Mouse (Mus musculus): ENCODE measurements around the gene Iqgap2. TPM values are rescaled to one million over a fixed set of nuclear protein-coding genes. Genes with fewer than 3 reads are reported as not detected.

Gene Iqgap2
- polyA plus RNA-seq, 1 experiment from 2014 or later, result 16.5 TPM

DNA sequence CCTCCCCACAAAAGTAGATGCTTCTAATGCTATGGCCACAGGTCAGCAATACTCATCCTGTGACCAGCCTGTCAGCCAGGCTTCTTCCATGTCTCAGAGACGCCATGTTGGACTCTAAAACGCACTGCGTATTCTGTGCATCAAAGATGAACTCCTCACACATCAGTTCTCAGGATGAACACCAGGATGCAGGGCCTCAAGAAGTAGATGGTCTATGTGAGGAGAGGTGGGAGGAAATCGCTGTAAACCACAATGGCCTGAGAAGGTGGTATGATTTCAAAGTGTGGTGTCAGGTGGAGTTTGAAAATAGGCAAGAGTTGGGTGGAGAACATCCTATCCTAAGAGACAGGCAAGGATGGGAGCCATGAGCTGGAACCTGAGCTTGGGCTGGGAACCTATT is 1.4 kb upstream of the Iqgap2 start:
- WGBS, result 94% methylated on average over 4 of the region's 4 CpGs
- no peak overlapping the region for H3K4me2 ChIP-seq (replicated peaks; ENCODE audit: low read depth)
- H3K9me3 ChIP-seq (ENCODE audit: control insufficient read depth, low read length), result no peaks in the 10 kb centered on the region
- H3K9ac ChIP-seq (ENCODE audit: low read length), result no peak overlapping the region
- TF ChIP-seq EP300 (optimal IDR thresholded peaks at IDR 0.05) (no peak), CTCF (IDR thresholded peaks at IDR 0.05; ENCODE audit: low read depth) (no peak)
- H3K36me3 ChIP-seq (ENCODE audit: control insufficient read depth, insufficient read depth, low read length), result no peaks in the 10 kb centered on the region
- H3K4me3 ChIP-seq (ENCODE audit: low read depth, low read length), result no peak overlapping the region
- H3K27me3 ChIP-seq (ENCODE audit: control insufficient read depth, insufficient read depth, low read length), result no peaks in the 10 kb centered on the region
- no peak for DNase-seq (ENCODE audit: low spot score)
- no peak overlapping the region for H3K27ac ChIP-seq (replicated peaks)
- ATAC-seq (ENCODE audit: low FRiP score, low TSS enrichment), result no peak
- no peaks in the 10 kb centered on the region for H3K4me1 ChIP-seq (replicated peaks; ENCODE audit: control insufficient read depth, insufficient read depth)

DNA sequence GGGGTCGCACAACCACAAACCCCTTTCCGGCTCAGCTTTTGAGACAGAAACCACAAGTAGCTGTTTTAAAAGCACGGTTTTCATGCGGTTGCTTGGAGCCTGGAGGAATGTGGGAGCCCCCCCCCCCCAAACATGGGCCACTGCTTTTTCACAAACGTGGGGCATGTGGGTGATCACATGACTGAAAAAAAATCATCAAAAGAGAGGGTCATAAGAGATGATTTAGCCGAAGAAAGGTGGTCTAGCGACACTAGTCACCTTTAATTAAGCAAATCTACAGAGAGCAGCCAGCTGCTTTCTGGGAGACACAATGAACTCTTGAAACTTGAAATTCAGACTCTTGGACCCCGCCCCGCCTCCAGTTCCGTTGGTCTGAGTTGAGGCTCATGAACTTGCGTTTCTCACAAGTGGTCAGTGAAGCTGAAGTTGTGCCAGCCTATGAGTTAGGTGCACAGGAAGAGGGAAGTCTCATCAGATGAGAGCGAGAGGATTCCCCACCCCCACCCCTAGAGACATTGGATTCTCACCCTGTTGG is 956 bp upstream of the Iqgap2 start:
- H3K9me3 ChIP-seq (ENCODE audit: control insufficient read depth, low read length), result no peaks in the 10 kb centered on the region
- WGBS, result 29% methylated on average over 12 of the region's 12 CpGs
- H3K4me1 ChIP-seq (replicated peaks; ENCODE audit: control insufficient read depth, insufficient read depth), result no peaks in the 10 kb centered on the region
- H3K27me3 ChIP-seq (ENCODE audit: control insufficient read depth, insufficient read depth, low read length), result no peaks in the 10 kb centered on the region
- no peak for DNase-seq (ENCODE audit: low spot score)
- peak overlapping the region; percentile 79 for H3K4me3 ChIP-seq (ENCODE audit: low read depth, low read length)
- H3K36me3 ChIP-seq (ENCODE audit: control insufficient read depth, insufficient read depth, low read length), result no peaks in the 10 kb centered on the region
- no peak for TF ChIP-seq CTCF (IDR thresholded peaks at IDR 0.05; ENCODE audit: low read depth)
- no peak for TF ChIP-seq EP300 (optimal IDR thresholded peaks at IDR 0.05)
- ATAC-seq (ENCODE audit: low FRiP score, low TSS enrichment), result no peak
- H3K27ac ChIP-seq (replicated peaks), result no peak overlapping the region
- H3K9ac ChIP-seq (ENCODE audit: low read length), result peak overlapping the region; percentile 80
- H3K4me2 ChIP-seq (replicated peaks; ENCODE audit: low read depth), result peak overlapping the region; percentile 98

DNA sequence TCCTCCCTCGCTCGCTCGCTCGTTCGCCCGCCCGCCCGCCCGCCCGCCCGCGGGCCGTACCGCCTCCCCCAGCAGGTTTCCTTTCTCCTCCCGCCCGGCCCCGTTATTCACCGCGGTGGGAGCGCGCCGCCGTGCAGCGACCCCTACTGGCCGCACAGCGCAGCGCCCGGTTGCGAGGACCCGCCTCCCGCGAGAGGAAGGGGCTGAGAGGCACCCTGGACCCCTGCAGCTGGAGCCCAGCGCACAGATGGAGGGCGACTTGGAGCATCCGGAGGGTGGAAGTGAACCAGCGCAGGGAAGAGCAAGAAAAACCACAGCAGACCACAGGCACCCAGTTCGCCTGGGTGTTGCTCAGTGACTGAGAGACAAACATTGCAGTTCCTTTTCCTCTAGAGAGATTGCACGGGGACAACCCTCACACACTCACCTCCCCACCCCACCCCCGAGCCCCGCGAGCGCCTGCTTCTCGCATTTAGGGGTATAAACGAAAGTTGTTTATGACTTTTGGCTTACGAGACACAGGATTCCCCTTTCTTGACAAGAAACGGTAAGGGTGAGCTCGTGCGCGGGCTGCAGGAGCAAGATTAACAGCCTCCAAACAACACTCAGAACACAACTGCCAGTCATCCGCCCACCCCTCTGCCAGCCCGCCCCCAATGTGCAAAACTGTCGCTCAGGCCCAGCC is 346 bp upstream of the Iqgap2 start:
- H3K27ac ChIP-seq (replicated peaks), result peak overlapping the region; percentile 88; the same call in 1 of the 2 replicates
- no peaks in the 10 kb centered on the region for H3K9me3 ChIP-seq (ENCODE audit: control insufficient read depth, low read length)
- no peaks in the 10 kb centered on the region for H3K4me1 ChIP-seq (replicated peaks; ENCODE audit: control insufficient read depth, insufficient read depth)
- DNase-seq (ENCODE audit: low spot score) (peak; percentile 87), ATAC-seq (ENCODE audit: low FRiP score, low TSS enrichment) (peak; percentile 78)
- H3K36me3 ChIP-seq (ENCODE audit: control insufficient read depth, insufficient read depth, low read length), result no peaks in the 10 kb centered on the region
- WGBS, result under 1% methylated on average over 33 of the region's 52 CpGs
- TF ChIP-seq EP300 (optimal IDR thresholded peaks at IDR 0.05), result no peak
- TF ChIP-seq CTCF (IDR thresholded peaks at IDR 0.05; ENCODE audit: low read depth), result peak; percentile 91
- H3K9ac ChIP-seq (ENCODE audit: low read length), result peak overlapping the region; percentile 80
- H3K4me2 ChIP-seq (replicated peaks; ENCODE audit: low read depth), result peak overlapping the region; percentile 98
- H3K27me3 ChIP-seq (ENCODE audit: control insufficient read depth, insufficient read depth, low read length), result no peaks in the 10 kb centered on the region
- peak overlapping the region; percentile 79 for H3K4me3 ChIP-seq (ENCODE audit: low read depth, low read length)

DNA sequence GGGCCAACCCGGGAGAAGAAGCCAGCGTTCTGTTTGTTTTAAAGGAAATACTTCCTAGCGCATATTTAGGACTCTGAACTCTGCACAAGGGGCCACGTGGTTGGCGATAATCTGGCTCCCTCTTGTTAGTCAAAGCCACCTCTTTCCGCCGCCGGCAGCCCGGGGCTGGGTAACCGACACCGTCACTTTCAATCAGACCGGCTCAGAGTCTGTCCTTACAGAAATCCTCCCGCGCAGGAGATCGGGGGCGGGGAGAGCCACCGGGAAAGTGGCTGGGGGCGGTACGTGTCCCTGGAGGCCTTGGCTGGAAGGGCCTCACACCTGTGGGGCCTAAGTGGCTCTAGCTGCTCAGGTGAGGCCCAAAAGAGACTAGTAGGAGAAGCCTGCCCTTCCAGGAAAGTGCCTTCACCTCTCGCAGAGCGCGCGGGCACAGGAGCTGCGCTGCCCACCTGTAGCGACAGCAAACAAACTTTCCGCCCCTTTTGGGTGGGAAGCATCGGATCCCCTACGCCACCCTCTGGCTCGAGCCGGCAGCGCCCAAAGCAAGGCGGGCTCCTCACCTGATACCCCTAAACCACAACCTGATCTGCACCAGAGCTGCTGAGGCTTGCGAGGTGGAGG is 761 bp downstream of the Iqgap2 start:
- WGBS, result under 1% methylated on average over 33 of the region's 33 CpGs

DNA sequence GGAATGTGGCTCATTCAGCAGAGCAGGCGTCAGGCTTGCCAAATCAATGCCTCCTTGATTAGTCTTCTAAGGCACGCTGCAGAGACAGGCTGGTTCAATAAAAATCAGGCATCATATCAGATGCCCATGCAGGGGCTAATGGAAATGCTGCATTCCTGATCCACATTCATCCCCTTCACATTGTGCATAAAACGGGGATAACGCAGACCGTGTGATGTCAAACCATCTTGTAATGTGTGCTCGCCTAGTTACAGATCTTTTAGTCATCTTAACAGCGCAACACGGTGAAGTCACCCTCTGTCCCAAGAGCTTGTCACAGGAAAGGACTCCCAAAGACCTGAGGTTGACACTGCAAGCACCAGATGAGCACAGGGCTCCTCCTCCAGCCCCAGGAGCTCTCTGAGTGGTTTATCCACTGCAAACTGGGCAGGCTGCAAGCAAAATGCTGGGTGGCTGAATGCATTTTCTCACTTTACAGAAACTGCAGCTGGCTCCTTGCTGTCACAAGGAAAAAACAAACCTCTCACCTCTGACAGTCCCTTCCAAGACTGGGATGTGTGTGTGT is 1.7 kb downstream of the Iqgap2 start:
- Histone ChIP-seq H3K27me3 (ENCODE audit: control insufficient read depth, insufficient read depth, low read length) (no peaks in the 10 kb centered on the region), H3K4me1 (replicated peaks; ENCODE audit: control insufficient read depth, insufficient read depth) (no peaks in the 10 kb centered on the region), H3K27ac (replicated peaks) (0 out of 2 replicates have a peak overlapping the region, but pooled peaks have one; percentile 35), H3K4me3 (ENCODE audit: low read depth, low read length) (0 out of 2 replicates have a peak overlapping the region, but pooled peaks have one; percentile 4), H3K36me3 (ENCODE audit: control insufficient read depth, insufficient read depth, low read length) (no peaks in the 10 kb centered on the region), H3K9me3 (ENCODE audit: control insufficient read depth, low read length) (no peaks in the 10 kb centered on the region), H3K9ac (ENCODE audit: low read length) (no peak overlapping the region), H3K4me2 (replicated peaks; ENCODE audit: low read depth) (peak overlapping the region; percentile 98)
- TF ChIP-seq CTCF (IDR thresholded peaks at IDR 0.05; ENCODE audit: low read depth), result no peak
- TF ChIP-seq EP300 (optimal IDR thresholded peaks at IDR 0.05), result no peak
- WGBS, result 31% methylated on average over 8 of the region's 8 CpGs
- DNase-seq (ENCODE audit: low spot score) (no peak), ATAC-seq (ENCODE audit: low FRiP score, low TSS enrichment) (no peak)

More for the DNA sequence above, 761 bp downstream of the Iqgap2 start:
- Histone ChIP-seq H3K27ac (replicated peaks) (peak overlapping the region; percentile 88), H3K27me3 (ENCODE audit: control insufficient read depth, insufficient read depth, low read length) (no peaks in the 10 kb centered on the region), H3K4me3 (ENCODE audit: low read depth, low read length) (peak overlapping the region; percentile 79), H3K4me1 (replicated peaks; ENCODE audit: control insufficient read depth, insufficient read depth) (no peaks in the 10 kb centered on the region), H3K36me3 (ENCODE audit: control insufficient read depth, insufficient read depth, low read length) (no peaks in the 10 kb centered on the region), H3K9me3 (ENCODE audit: control insufficient read depth, low read length) (no peaks in the 10 kb centered on the region), H3K9ac (ENCODE audit: low read length) (peak overlapping the region; percentile 80), H3K4me2 (replicated peaks; ENCODE audit: low read depth) (peak overlapping the region; percentile 98)
- DNase-seq (ENCODE audit: low spot score), result peak; percentile 81
- no peak for TF ChIP-seq EP300 (optimal IDR thresholded peaks at IDR 0.05)
- peak; percentile 66 for TF ChIP-seq CTCF (IDR thresholded peaks at IDR 0.05; ENCODE audit: low read depth)
- ATAC-seq (ENCODE audit: low FRiP score, low TSS enrichment), result peak; percentile 73
